ENCODE assay signal across 15 mouse cellular contexts in genomic region chr5:66536696-66537358, GRCm38 (mm10).
DNase-seq lines count a peak whose midpoint lies in the region; ATAC-seq and TF ChIP-seq lines count a peak whose summit lies in the region.
"Had no signal": no experiment of that assay in that cellular context is flagged by ENCODE, and none has a peak within 500 bp of the region (broad histone marks: within the 10 kb centered on the region; RNA-seq: fewer than 3 reads in every experiment).

No protein-coding gene starts in this region.

- 62% methylated on average over 8 of the region's 8 CpGs for WGBS in forebrain, embryonic 11.5 days
- 59% methylated on average over 8 of the region's 8 CpGs for WGBS in forebrain, embryonic 12.5 days
- 35% methylated on average over 8 of the region's 8 CpGs for WGBS in lung, embryonic 14.5 days
- WGBS in embryonic facial prominence, embryonic 10.5 days = 50% methylated on average over 8 of the region's 8 CpGs
- WGBS in limb, embryonic 11.5 days = 26% methylated on average over 8 of the region's 8 CpGs

- no peaks in the 10 kb centered on the region for H3K9me3 ChIP-seq in forebrain, embryonic 11.5 days (ENCODE audit: control insufficient read depth, low read length)
- no peaks in the 10 kb centered on the region for H3K9me3 ChIP-seq in forebrain, embryonic 12.5 days
- H3K9me3 ChIP-seq in lung, embryonic 14.5 days (ENCODE audit: low read depth, low read length) = no peaks in the 10 kb centered on the region
- no peaks in the 10 kb centered on the region for H3K9me3 ChIP-seq in embryonic facial prominence, embryonic 10.5 days
- no peaks in the 10 kb centered on the region for H3K9me3 ChIP-seq in limb, embryonic 11.5 days (ENCODE audit: control insufficient read depth, low read length)

- H3K4me2 ChIP-seq in forebrain, embryonic 11.5 days (ENCODE audit: low read depth, low read length, severe bottlenecking) = no peak overlapping the region
- no peak overlapping the region for H3K4me2 ChIP-seq in forebrain, embryonic 12.5 days
- no peak overlapping the region for H3K4me2 ChIP-seq in lung, embryonic 14.5 days
- H3K4me2 ChIP-seq in limb, embryonic 11.5 days (ENCODE audit: low read depth, severe bottlenecking) = no peak overlapping the region

- no peak overlapping the region for H3K4me3 ChIP-seq in forebrain, embryonic 11.5 days (ENCODE audit: low read depth, low read length)
- H3K4me3 ChIP-seq in forebrain, embryonic 12.5 days (replicated peaks) = no peak overlapping the region
- H3K4me3 ChIP-seq in lung, embryonic 14.5 days (ENCODE audit: low read depth, low read length) = no peak overlapping the region
- H3K4me3 ChIP-seq in embryonic facial prominence, embryonic 10.5 days = no peak overlapping the region
- H3K4me3 ChIP-seq in limb, embryonic 11.5 days (ENCODE audit: low read depth, low read length) = no peak overlapping the region

- H3K4me1 ChIP-seq in forebrain, embryonic 11.5 days (replicated peaks; ENCODE audit: control insufficient read depth, insufficient read depth, low read length) = 0 out of 2 replicates have a peak, but pooled peaks cover 2% of the 10 kb centered on the region
- peaks cover 27% of the 10 kb centered on the region for H3K4me1 ChIP-seq in forebrain, embryonic 12.5 days
- H3K4me1 ChIP-seq in lung, embryonic 14.5 days (ENCODE audit: insufficient read depth) = peaks cover 23% of the 10 kb centered on the region
- peaks cover 47% of the 10 kb centered on the region for H3K4me1 ChIP-seq in embryonic facial prominence, embryonic 10.5 days
- peaks cover 30% of the 10 kb centered on the region for H3K4me1 ChIP-seq in limb, embryonic 11.5 days (ENCODE audit: control insufficient read depth, insufficient read depth, low read length)

- peak; percentile 39 for DNase-seq in forebrain, embryonic 11.5 days (ENCODE audit: low spot score)
- no peak for DNase-seq in lung, embryonic 14.5 days
- DNase-seq in lung, postnatal 4 days = no peak
- no peak for DNase-seq in embryonic facial prominence, embryonic 10.5 days (ENCODE audit: low spot score)
- DNase-seq in limb, embryonic 11.5 days (ENCODE audit: low spot score) = no peak
- no peak for DNase-seq in layer of hippocampus, postnatal 10 days (ENCODE audit: low spot score in 2 of 2)
- DNase-seq: adrenal gland, postnatal 10 days; cerebellum, postnatal 14 days; kidney, postnatal 14 days; liver; spleen, adult 18-20 months; thymus, adult 2 months had no signal

- no peaks in the 10 kb centered on the region for H3K36me3 ChIP-seq in forebrain, embryonic 11.5 days (ENCODE audit: control insufficient read depth, insufficient read depth, low read length)
- H3K36me3 ChIP-seq in forebrain, embryonic 12.5 days (replicated peaks) = no peaks in the 10 kb centered on the region
- no peaks in the 10 kb centered on the region for H3K36me3 ChIP-seq in lung, embryonic 14.5 days (ENCODE audit: insufficient read depth)
- no peaks in the 10 kb centered on the region for H3K36me3 ChIP-seq in embryonic facial prominence, embryonic 10.5 days (replicated peaks)
- H3K36me3 ChIP-seq in limb, embryonic 11.5 days (ENCODE audit: control insufficient read depth, insufficient read depth, low read length) = no peaks in the 10 kb centered on the region

- ATAC-seq in forebrain, embryonic 11.5 days (replicated peaks; ENCODE audit: low FRiP score) = no peak
- ATAC-seq in forebrain, embryonic 12.5 days (ENCODE audit: low FRiP score) = no peak
- no peak for ATAC-seq in lung, embryonic 14.5 days (ENCODE audit: insufficient read depth)
- 0 out of 2 replicates have a peak, but pooled peaks have one; percentile 41 for ATAC-seq in limb, embryonic 11.5 days (ENCODE audit: insufficient number of reproducible peaks, low FRiP score, low TSS enrichment, low read depth)
- no peak for ATAC-seq in erythroid progenitor cell, adult 5-6 weeks (replicated peaks; ENCODE audit: low FRiP score, poor library complexity, severe bottlenecking)
- ATAC-seq: intestine, embryonic 16.5 days had no signal

- H3K27me3 ChIP-seq in forebrain, embryonic 11.5 days (ENCODE audit: control insufficient read depth, insufficient read depth, low read length) = no peaks in the 10 kb centered on the region
- H3K27me3 ChIP-seq in forebrain, embryonic 12.5 days = no peaks in the 10 kb centered on the region
- H3K27me3 ChIP-seq in lung, embryonic 14.5 days (ENCODE audit: insufficient read depth, low read length) = no peaks in the 10 kb centered on the region
- no peaks in the 10 kb centered on the region for H3K27me3 ChIP-seq in embryonic facial prominence, embryonic 10.5 days (replicated peaks; ENCODE audit: low read depth, poor library complexity, severe bottlenecking)
- no peaks in the 10 kb centered on the region for H3K27me3 ChIP-seq in limb, embryonic 11.5 days (ENCODE audit: control insufficient read depth, insufficient read depth, low read length)

- H3K9ac ChIP-seq in forebrain, embryonic 11.5 days (ENCODE audit: low read length) = no peak overlapping the region
- H3K9ac ChIP-seq in forebrain, embryonic 12.5 days = no peak overlapping the region
- no peak overlapping the region for H3K9ac ChIP-seq in lung, embryonic 14.5 days
- H3K9ac ChIP-seq in limb, embryonic 11.5 days (ENCODE audit: low read length) = no peak overlapping the region

- H3K27ac ChIP-seq in forebrain, embryonic 11.5 days (ENCODE audit: low read depth, low read length) = no peak overlapping the region
- no peak overlapping the region for H3K27ac ChIP-seq in forebrain, embryonic 12.5 days
- H3K27ac ChIP-seq in lung, embryonic 14.5 days (ENCODE audit: low read depth) = peak overlapping the region; percentile 71
- H3K27ac ChIP-seq in embryonic facial prominence, embryonic 10.5 days (replicated peaks) = peak overlapping the region; percentile 75
- peak overlapping the region; percentile 12; the same call in 1 of the 2 replicates for H3K27ac ChIP-seq in limb, embryonic 11.5 days (replicated peaks; ENCODE audit: low read depth, low read length)

- no peak for TF ChIP-seq CTCF in lung, embryonic 14.5 days (IDR thresholded peaks at IDR 0.05; ENCODE audit: low read depth)

Comparison
In these comparisons a context has a peak if more than half of its experiments do, and no peak if none do; other contexts are left out.
1. H3K27ac ChIP-seq: peak in lung, embryonic 14.5 days (single experiment), embryonic facial prominence, embryonic 10.5 days (single experiment) and limb, embryonic 11.5 days (single experiment); none in forebrain, embryonic 11.5 days (single experiment) and forebrain, embryonic 12.5 days (single experiment).